Mouse (Mus musculus) macrophage (primary cell): Measurements from ENCODE around the gene Ddx19b. TPM values are rescaled to one million over a fixed set of nuclear protein-coding genes. Genes with fewer than 3 reads are reported as not detected.
"Not testable (repeated sequence)": the region's sequence is repeated elsewhere in the genome, so short reads cannot be mapped to it uniquely, and the experiment has no call there.

Experiments used
- H3K27ac ChIP-seq: fragments of 350-480 bp; formaldehyde crosslinking; 2 replicates; pipeline ENCODE4 v1.9.0; 2021
- H3K36me3 ChIP-seq: fragments of 350-480 bp; formaldehyde crosslinking; 2 replicates; pipeline ENCODE4 v1.9.0; 2021; ENCODE audit errors: inconsistent target
- H3K4me3 ChIP-seq: fragments of 350-480 bp; formaldehyde crosslinking; 2 replicates; pipeline ENCODE4 v1.9.0; 2021; ENCODE audit errors: inconsistent target
- H3K79me2 ChIP-seq: fragments of 350-480 bp; formaldehyde crosslinking; 2 replicates; pipeline ENCODE4 v1.9.0; 2021; ENCODE audit errors: inconsistent target
- WGBS: methylation state at CpG from one replicate; pipeline ENCODE4 v1.1.7; 2026; ENCODE audit warnings: inconsistent platforms; ENCODE audit not compliant: missing documents; 5-methylcytosine and 5-hydroxymethylcytosine counted together
- polyA plus RNA-seq: library from polyadenylated mRNA; stranded (reverse); fragments of 250-400 nt; gene quantifications from 3 replicates; pipeline ENCODE4 v1.2.4, GENCODE M21; 2018; ENCODE audit warnings: inconsistent platforms
- total RNA-seq, 78 experiments: library from RNA; depleted of rRNA; stranded (reverse); fragments of 250-400 nt; gene quantifications; 1 replicate in 9 of 78; 2 replicates in 24 of 78; 3 replicates in 43 of 78; 4 replicates in 2 of 78; pipeline ENCODE4 v1.2.4; 2018; ENCODE audit warnings: inconsistent platforms in 56 of 78

Gene Ddx19b
- total RNA-seq (2018; cell fraction: chromatin; rRNA removed), result 10 to 100 TPM in 25 of 26 experiments, 1 to 10 TPM in 1; 9.9 to 43.4 (median 21.4) TPM
- total RNA-seq (2018; cell fraction: cytosol; rRNA removed), result 1 to 10 TPM; 5.9 to 9.5 (median 7.7) TPM
- total RNA-seq (2018; cell fraction: nucleus; rRNA removed), result 10 to 100 TPM in 22 of 26 experiments, 1 to 10 TPM in 4; 6.2 to 26.4 (median 13.7) TPM
- polyA plus RNA-seq, result 4.9 to 7.6 TPM (median 6.2 TPM) in 3 replicates

DNA sequence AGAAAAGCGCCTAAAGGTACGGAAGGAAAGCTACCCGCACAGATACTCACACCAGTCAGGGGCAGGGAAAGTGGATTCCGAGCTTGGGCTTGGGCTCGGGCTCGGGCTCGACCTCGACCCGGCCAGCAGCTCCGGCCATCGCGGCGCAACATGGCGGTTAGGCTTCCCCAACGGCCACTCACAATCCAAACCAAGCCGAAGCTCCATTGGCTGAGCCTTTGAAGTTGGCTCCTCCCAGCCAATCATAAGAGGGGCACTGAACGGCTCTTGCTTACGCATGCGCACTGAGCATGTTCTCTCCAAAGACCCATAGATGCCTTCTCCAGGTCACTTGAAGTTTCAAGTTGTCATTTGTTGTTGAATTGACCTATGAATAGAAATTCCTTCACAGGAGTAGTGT lies at the start of gene Ddx19b:
Ddx19b (minus strand) TSS at position 180 of the 400 bp plus-strand sequence.
- H3K4me3 ChIP-seq, result no peak within 1 kb of the TSS
- H3K36me3 ChIP-seq, result peaks cover 2% of the 10 kb centered on the region; the same call in 1 of the 2 replicates
- 99% methylated on average over 17 of the region's 19 CpGs for WGBS
- no peak within 1 kb of the TSS for H3K27ac ChIP-seq
- H3K79me2 ChIP-seq, result peaks cover 27% of the 10 kb centered on the region

DNA sequence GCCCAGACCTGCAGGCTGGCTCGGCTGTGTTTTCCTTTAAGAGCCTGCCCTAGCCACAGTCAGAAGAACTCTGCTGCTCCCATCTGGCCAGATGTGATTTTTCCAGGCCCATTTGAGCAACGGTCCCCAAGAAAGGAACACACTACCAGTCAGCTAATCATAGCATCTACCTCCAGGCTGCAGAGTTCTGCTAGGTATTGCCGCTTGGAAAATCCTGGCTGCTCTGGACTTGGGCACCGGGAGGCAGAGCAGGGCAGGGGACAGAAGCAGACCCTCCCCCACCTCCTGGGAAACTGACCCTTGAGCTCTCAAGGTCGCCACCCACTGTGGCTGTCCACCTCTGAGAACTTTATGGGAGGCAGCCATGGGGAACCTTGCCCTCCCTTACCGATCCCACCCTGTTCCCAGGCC lies 48.3 kb upstream of the Ddx19b start:
- Histone ChIP-seq H3K27ac (no peak overlapping the region), H3K36me3 (no peaks in the 10 kb centered on the region), H3K79me2 (no peaks in the 10 kb centered on the region), H3K4me3 (no peak overlapping the region)
- 60% methylated on average over 6 of the region's 6 CpGs for WGBS

DNA sequence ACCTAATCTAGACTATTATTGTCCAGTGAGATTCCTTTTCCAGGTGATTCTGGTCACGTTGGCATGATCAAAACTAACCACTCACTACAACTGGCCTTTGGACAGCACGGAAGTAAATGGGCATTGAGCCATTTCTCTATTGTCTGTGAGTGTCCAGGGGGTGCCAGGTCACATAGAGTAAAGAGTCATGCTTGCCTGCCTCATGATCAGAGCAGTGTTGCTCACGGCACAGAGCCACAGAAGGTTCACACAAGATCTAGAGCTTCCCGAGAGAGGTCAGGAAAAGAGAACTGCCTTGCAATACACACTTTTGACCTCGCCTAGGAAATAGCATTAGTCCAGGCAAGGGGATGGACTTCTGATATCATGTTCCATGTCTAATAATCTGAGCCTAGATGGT lies 47.9 kb upstream of the Ddx19b start:
- Histone ChIP-seq H3K36me3 (no peaks in the 10 kb centered on the region), H3K27ac (no peak overlapping the region), H3K79me2 (no peaks in the 10 kb centered on the region), H3K4me3 (no peak overlapping the region)
- 76% methylated on average over 5 of the region's 5 CpGs for WGBS

DNA sequence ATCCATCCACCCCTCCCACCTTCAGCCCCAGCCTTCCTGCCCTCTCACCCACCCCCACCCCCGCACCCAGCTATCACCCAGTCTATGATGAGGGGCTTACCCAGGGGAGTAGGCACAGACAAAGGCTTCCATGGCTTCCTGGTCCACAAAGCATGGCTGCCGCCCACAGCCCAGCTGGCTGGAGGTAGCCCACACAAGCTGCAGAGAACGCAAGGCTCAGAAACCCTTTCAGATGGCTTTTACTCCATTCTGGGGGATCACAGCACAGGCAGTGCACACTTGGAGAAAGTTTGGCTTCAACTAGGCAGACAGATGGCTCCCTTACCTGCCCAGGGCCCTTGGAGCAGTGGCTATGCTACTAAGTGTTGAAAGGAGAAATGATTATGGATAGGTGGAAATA lies 44.4 kb upstream of the Ddx19b start:
- Histone ChIP-seq H3K36me3 (no peaks in the 10 kb centered on the region), H3K79me2 (no peaks in the 10 kb centered on the region), H3K4me3 (no peak overlapping the region), H3K27ac (no peak overlapping the region)
- WGBS, result 90% methylated on average over 3 of the region's 3 CpGs

DNA sequence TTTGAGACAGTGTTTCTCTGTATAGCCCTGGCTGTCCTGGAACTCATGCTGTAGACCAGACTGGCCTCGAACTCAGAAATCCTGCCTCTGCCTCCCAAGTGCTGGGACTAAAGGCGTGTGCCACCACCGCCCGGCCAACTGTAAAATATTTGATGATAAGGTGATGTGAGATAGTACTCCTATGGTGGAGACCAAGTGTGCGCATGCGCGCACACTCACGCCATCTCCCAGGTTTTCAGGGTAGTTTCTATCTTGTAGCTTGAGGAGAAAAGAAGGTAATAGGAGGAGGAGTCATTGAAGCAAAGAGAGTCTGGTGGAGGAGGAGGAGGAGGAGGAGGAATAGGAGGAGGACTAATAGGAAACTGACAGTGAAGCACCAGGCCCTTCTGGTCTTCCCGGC lies 37.1 kb upstream of the Ddx19b start:
- not testable (repeated sequence) for H3K27ac ChIP-seq, H3K79me2 ChIP-seq, H3K4me3 ChIP-seq, H3K36me3 ChIP-seq
- WGBS, result 97% methylated on average over 7 of the region's 9 CpGs

DNA sequence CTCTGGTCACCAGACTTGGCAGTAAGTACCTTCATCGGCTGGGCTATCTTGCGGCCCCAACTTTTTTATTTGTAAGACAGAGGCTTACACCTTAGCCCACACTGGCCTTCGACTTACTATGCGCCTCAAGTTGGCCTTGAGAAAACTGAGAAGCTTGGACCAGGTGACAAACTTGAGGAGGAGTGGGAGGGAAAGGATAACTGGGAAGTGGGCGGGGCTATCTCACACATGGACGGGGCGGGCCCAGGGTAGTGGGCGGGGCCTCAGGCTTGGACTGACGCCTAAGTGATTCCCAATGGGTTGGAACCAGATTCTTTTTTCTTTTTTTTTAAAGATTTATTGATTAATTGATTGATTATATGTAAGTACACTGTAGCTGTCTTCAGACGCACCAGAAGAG lies 35.9 kb upstream of the Ddx19b start:
- Histone ChIP-seq H3K79me2 (no peaks in the 10 kb centered on the region), H3K36me3 (no peaks in the 10 kb centered on the region), H3K4me3 (no peak overlapping the region), H3K27ac (no peak overlapping the region)
- 58% methylated on average over 10 of the region's 10 CpGs for WGBS

DNA sequence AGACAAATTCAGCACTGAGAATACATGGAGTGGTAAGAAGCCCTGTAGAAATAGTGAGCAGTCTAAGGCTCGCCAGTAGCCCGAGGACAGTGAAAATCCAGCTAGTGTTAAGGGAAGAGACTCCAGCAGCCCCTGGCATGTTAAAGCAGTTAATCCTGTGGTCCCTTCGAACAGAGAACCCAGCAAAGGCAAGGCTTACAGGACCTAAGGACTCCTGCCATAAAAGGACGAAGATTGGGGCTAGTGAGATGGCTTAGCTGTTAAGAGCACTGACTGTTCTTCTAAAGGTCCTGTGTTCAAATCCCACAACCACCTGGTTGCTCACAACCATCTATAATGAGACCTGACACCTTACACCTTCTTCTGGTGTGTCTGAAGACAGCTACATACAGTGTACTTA lies 34.8 kb upstream of the Ddx19b start:
- Histone ChIP-seq H3K36me3 (no peaks in the 10 kb centered on the region), H3K27ac (no peak overlapping the region), H3K4me3 (no peak overlapping the region), H3K79me2 (no peaks in the 10 kb centered on the region)
- WGBS, result 72% methylated on average over 4 of the region's 4 CpGs

DNA sequence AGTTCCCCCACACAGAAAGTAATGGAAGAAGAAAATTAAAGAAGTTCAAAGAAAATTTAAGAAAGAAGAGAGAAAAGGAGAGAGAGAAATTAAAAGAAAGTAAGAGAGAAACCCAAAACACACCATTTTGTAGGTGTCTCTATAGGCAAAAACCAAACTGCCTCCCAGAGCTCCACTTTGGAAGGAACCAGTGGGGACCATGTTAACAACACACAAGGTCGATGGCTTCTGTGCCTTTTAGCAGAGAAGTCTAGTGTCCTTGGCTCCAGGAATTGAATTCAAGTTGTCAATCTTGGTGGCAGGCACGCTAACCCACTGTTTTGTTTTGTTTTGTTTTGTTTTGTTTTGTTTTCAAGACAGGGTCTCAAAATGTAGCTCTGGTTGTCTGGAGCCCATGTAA lies 31.3 kb upstream of the Ddx19b start:
- no peaks in the 10 kb centered on the region for H3K36me3 ChIP-seq
- H3K4me3 ChIP-seq, result no peak overlapping the region
- peaks cover 2% of the 10 kb centered on the region for H3K79me2 ChIP-seq
- H3K27ac ChIP-seq, result no peak overlapping the region
- 74% methylated on average over 2 of the region's 2 CpGs for WGBS

DNA sequence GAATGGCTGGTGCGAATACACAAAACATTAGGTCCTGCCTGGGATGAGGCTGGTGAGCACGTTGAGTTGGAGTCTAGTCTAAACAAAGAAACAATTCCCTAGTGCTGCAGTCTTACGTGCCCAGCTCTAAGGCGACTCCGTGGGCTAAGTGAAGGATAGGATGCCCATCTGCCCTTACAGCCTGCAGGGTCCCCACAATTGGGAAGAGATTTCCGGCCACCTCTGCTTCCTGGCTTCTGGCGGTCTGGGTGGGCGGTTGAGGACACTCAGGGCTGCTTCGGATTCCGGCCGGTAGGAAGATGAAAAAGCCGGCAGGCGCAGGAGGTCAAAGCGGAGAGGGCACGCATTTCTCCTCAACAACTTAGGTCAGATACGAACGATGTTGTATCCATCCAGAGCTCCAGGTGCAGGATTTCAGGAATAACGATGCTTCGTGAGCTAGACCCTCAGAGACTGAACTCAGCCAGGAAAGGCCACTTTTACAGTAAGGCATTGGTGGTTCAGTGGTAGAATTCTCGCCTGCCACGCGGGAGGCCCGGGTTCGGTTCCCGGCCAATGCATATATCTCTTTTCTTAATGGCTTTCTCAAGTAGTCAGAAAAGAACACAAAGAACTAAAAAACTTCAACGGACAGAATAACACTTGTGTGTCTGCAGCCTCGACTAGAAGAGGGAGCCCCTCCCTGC lies 30.7 kb upstream of the Ddx19b start:
- Histone ChIP-seq H3K79me2 (peaks cover 9% of the 10 kb centered on the region), H3K27ac (no peak overlapping the region), H3K4me3 (peak overlapping the region; percentile 73), H3K36me3 (no peaks in the 10 kb centered on the region)
- WGBS, result under 1% methylated on average over 27 of the region's 27 CpGs

DNA sequence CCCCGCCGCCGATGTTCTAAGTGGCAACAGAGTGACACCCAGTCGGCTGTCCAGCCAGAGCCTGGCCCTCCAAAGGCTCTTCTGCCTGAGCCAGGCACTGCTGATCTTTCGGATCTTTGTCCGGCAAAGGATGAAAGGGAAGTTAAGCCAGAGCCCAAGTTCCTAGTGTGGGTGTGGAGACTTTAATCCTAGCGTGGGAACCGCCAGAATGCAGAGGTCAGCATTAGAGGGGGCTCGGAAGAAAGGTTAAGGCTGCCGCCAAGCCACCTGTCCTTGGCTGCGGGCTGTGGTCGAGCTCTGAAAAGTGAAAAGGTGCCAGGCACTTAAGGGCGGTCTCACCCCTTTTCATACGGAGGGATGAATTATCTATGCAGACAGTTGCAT lies 30.1 kb upstream of the Ddx19b start:
- Histone ChIP-seq H3K79me2 (peaks cover 11% of the 10 kb centered on the region), H3K4me3 (peak overlapping the region; percentile 73), H3K36me3 (no peaks in the 10 kb centered on the region), H3K27ac (no peak overlapping the region)
- 0% methylated on average over 11 of the region's 14 CpGs for WGBS

DNA sequence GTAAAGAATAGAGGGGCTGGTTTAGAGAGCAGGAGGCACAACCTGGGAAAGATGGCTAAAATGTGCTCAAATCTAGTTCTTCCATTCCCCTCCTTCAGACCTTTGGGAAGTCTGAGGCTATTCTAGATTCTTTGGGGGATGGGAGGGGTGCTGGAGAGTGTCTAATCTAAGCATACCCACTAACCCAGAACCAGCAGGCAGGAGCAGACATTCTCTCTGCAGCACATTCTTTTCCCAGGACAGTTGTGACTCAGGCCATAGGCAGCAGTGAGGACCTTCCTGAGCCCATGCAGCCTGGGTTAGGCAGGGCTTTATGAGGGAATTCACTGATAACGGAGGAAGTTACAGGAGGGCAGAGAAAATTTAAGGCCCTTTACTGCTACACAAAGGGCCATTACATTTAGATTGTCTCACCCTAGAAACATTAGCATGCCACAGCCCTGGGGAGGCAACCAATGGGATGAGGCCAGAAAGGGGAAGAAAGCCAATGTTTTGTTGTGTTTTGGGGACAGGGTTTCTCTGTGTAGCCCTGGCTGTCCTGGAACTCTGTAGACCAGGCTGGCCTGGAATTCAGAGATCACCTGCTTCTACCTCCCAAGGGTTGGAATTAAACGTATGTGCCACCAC lies 27.5 kb upstream of the Ddx19b start:
- Histone ChIP-seq H3K4me3 (no peak overlapping the region), H3K79me2 (peaks cover 11% of the 10 kb centered on the region), H3K36me3 (peaks cover 16% of the 10 kb centered on the region), H3K27ac (no peak overlapping the region)
- 76% methylated on average over 2 of the region's 2 CpGs for WGBS

DNA sequence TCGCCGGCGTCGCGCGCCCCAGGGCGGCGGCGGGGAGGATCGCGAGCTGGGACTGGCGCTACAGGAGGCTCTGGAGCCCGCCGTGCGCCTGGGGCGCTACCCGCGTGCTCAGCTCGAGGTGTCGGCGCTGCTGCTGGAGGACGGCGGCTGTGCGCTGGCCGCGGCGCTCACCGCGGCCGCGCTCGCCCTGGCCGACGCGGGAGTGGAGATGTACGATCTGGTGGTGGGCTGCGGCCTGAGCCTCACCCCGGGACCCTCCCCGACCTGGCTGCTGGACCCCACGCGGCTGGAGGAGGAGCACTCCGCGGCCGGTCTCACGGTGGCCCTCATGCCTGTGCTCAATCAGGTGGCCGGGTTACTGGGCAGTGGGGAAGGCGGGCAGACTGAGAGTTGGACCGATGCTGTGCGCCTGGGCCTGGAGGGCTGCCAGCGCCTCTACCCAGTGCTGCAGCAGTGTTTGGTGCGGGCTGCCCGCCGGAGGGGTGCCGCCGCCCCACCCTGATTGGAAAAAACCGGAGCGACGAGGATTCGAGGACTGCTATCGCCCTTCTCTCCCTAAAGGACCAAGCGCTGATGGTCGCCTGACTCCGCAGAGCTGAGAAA lies 25.2 kb upstream of the Ddx19b start:
- Histone ChIP-seq H3K4me3 (peak overlapping the region; percentile 32), H3K27ac (no peak overlapping the region), H3K36me3 (peaks cover 38% of the 10 kb centered on the region)

DNA sequence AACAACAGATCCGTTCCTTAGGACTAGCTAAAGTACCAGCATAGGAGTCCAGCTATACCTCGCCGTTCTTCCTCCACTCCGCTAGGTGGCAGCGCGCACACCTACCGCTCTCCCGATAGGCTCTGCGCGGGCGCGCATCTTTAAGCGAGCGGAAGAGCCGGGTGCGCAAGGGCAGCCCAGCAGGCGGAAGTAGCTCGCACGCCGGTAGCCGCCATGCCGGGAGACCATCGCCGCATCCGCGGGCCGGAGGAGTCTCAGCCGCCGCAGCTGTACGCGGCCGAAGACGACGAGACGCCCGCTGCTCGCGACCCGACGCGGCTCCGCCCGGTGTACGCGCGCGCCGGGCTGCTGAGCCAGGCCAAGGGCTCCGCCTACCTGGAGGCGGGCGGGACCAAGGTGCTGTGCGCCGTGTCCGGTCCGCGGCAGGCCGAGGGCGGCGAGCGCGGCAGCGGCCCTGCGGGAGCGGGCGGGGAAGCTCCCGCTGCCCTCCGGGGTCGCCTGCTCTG lies 24.7 kb upstream of the Ddx19b start, which contains the start of gene Exosc6:
Exosc6 (plus strand) TSS at position 182 of the 506 bp plus-strand sequence.
- Histone ChIP-seq H3K79me2 (peaks cover 11% of the 10 kb centered on the region), H3K27ac (peak within 1 kb of the TSS; percentile 18; the same call in 1 of the 2 replicates), H3K36me3 (peaks cover 44% of the 10 kb centered on the region), H3K4me3 (peak within 1 kb of the TSS; percentile 32)
- WGBS, result 4% methylated on average over 56 of the region's 68 CpGs

More for the DNA sequence above, 25.2 kb upstream of the Ddx19b start:
- WGBS, result 2% methylated on average over 63 of the region's 63 CpGs
- peaks cover 11% of the 10 kb centered on the region for H3K79me2 ChIP-seq

DNA sequence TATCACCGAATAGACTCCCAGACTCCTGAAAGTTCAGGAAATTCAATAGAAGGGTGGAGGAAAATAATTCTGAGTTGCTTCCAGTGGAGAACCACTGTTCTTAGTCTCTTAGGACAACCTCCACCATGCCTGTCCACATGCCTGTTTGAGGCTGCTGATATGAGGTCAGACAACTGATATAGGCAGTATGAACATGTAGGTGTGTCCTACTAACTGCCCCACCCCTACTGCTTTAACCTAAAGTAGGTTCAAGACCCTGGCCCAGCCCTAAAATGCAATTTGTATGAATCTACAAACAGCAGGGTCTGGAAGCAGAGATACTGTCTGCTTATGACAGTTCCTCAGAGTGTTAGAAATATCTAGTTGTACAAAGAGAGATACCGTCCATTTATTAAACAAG lies 24.1 kb upstream of the Ddx19b start:
- H3K27ac ChIP-seq, result peak overlapping the region; percentile 18; the same call in 1 of the 2 replicates
- H3K79me2 ChIP-seq, result peaks cover 11% of the 10 kb centered on the region
- no peak overlapping the region for H3K4me3 ChIP-seq
- H3K36me3 ChIP-seq, result peaks cover 44% of the 10 kb centered on the region
- WGBS, result 91% methylated on average over 2 of the region's 2 CpGs
